Mouse (Mus musculus): ENCODE measurements at regions not wholly inside any gene's neighbourhood (a gene's known extent, or its start where the extent isn't known, plus 50 kb on each side); places are given as distances from the start of the nearest gene placed in this dataset.

DNA sequence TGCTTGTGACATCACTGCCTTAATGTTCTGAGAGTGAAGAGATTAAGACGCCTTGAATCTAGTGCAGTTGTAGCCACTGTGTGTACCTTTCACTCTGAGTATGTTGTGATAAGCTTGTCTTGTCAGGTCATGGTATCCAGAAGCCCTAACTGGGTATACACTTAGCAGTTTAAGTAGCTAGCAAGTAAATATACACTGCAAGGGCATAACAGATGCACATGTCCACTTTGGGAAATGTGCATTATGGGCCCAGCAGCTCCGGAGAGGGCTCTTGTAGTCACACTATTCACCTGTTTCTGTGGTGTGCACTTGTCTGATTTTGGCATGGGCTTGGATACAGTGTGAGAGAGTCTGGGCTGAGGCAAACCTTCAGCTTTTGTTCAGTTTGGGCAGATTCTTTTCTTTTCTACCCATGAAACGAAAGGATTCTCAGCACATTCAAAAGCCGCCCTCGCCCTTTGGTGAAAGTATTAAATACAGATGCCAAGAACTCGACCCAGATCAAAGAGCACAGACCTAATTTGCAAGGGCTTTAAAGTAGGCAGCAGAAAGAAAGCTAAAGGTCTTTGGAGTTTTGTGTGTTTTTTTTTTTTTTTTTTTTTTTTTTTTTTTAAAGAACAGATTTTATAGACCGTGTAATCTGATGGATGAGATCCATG lies 385.1 kb upstream of the Tmpo start:
- DNase-seq (ENCODE audit: low spot score) (peak; percentile 59), ATAC-seq (no peak)
- no peak overlapping the region for H3K4me2 ChIP-seq (ENCODE audit: low read length)
- H3K4me1 ChIP-seq (ENCODE audit: control insufficient read depth, insufficient read depth, low read length) = peaks cover 3% of the 10 kb centered on the region; the same call in 1 of the 2 replicates
- H3K9ac ChIP-seq (ENCODE audit: low read length) = no peak overlapping the region
- peak overlapping the region; percentile 27; the same call in 1 of the 2 replicates for H3K27ac ChIP-seq (ENCODE audit: low read depth, low read length)
- H3K4me3 ChIP-seq (ENCODE audit: low read depth, low read length) = no peak overlapping the region
- no peaks in the 10 kb centered on the region for H3K36me3 ChIP-seq (ENCODE audit: control insufficient read depth, insufficient read depth, low read length)
- no peaks in the 10 kb centered on the region for H3K9me3 ChIP-seq (replicated peaks; ENCODE audit: control insufficient read depth, low read length)
- WGBS = 18% methylated on average over 7 of the region's 7 CpGs
- H3K27me3 ChIP-seq (replicated peaks; ENCODE audit: control insufficient read depth, insufficient read depth, low read length) = no peaks in the 10 kb centered on the region

- H3K4me1 ChIP-seq (ENCODE audit: control insufficient read depth, insufficient read depth, low read length) = no peaks in the 10 kb centered on the region
- no peak overlapping the region for H3K9ac ChIP-seq (ENCODE audit: low read length)
- H3K27me3 ChIP-seq (replicated peaks; ENCODE audit: control insufficient read depth, insufficient read depth, low read length) = no peaks in the 10 kb centered on the region
- no peak overlapping the region for H3K27ac ChIP-seq (ENCODE audit: low read depth, low read length)
- H3K9me3 ChIP-seq (replicated peaks; ENCODE audit: control insufficient read depth, low read length) = no peaks in the 10 kb centered on the region
- no peak overlapping the region for H3K4me2 ChIP-seq (ENCODE audit: low read length)
- WGBS = 69% methylated on average over 5 of the region's 5 CpGs
- ATAC-seq = peak; percentile 46; the same call in 1 of the 2 replicates
- H3K36me3 ChIP-seq (ENCODE audit: control insufficient read depth, insufficient read depth, low read length) = no peaks in the 10 kb centered on the region
- peak; percentile 71 for DNase-seq (ENCODE audit: low spot score)
- no peak overlapping the region for H3K4me3 ChIP-seq (ENCODE audit: low read depth, low read length)
Observed at GRCm38 (mm10) chr10:91559307-91559706, 378.2 kb upstream of the Tmpo start.

DNA sequence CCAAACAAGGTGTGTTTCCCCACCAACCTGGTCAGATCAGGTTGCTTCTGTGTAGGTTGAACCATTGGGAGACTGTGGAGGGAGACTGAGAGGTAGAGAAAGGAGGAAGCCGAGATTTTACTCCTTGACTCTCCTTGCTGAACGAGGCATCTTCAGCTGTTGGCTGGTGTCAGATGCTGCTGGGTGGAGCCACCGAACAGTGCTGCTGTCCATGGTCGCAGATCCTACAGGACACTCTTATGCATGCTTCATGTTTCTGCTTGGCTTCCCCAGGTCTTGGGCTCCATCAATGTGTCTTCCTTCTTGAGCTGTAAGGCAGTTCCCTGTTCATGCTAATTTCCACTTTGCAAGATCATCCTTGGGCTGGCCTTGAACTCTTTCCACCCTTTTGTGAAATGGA lies 367.0 kb upstream of the Tmpo start:
- DNase-seq (ENCODE audit: low spot score) (no peak), ATAC-seq (no peak)
- Histone ChIP-seq H3K36me3 (ENCODE audit: control insufficient read depth, insufficient read depth, low read length) (no peaks in the 10 kb centered on the region), H3K9ac (ENCODE audit: low read length) (no peak overlapping the region), H3K4me3 (ENCODE audit: low read depth, low read length) (no peak overlapping the region), H3K9me3 (replicated peaks; ENCODE audit: control insufficient read depth, low read length) (no peaks in the 10 kb centered on the region), H3K27me3 (replicated peaks; ENCODE audit: control insufficient read depth, insufficient read depth, low read length) (no peaks in the 10 kb centered on the region), H3K27ac (ENCODE audit: low read depth, low read length) (no peak overlapping the region), H3K4me2 (ENCODE audit: low read length) (no peak overlapping the region), H3K4me1 (ENCODE audit: control insufficient read depth, insufficient read depth, low read length) (peaks cover 11% of the 10 kb centered on the region; the same call in 1 of the 2 replicates)
- WGBS = 74% methylated on average over 4 of the region's 4 CpGs

- ATAC-seq = peak; percentile 80
- WGBS = 19% methylated on average over 9 of the region's 9 CpGs
- Histone ChIP-seq H3K9me3 (replicated peaks; ENCODE audit: control insufficient read depth, low read length) (no peaks in the 10 kb centered on the region), H3K4me2 (ENCODE audit: low read length) (peak overlapping the region; percentile 25), H3K4me1 (ENCODE audit: control insufficient read depth, insufficient read depth, low read length) (peaks cover 14% of the 10 kb centered on the region; the same call in 1 of the 2 replicates), H3K4me3 (ENCODE audit: low read depth, low read length) (no peak overlapping the region), H3K27me3 (replicated peaks; ENCODE audit: control insufficient read depth, insufficient read depth, low read length) (no peaks in the 10 kb centered on the region), H3K27ac (ENCODE audit: low read depth, low read length) (no peak overlapping the region), H3K9ac (ENCODE audit: low read length) (no peak overlapping the region), H3K36me3 (ENCODE audit: control insufficient read depth, insufficient read depth, low read length) (no peaks in the 10 kb centered on the region)
- DNase-seq (ENCODE audit: low spot score) = peak; percentile 90
Observed at GRCm38 (mm10) chr10:91546140-91546539, 365.0 kb upstream of the Tmpo start.

DNA sequence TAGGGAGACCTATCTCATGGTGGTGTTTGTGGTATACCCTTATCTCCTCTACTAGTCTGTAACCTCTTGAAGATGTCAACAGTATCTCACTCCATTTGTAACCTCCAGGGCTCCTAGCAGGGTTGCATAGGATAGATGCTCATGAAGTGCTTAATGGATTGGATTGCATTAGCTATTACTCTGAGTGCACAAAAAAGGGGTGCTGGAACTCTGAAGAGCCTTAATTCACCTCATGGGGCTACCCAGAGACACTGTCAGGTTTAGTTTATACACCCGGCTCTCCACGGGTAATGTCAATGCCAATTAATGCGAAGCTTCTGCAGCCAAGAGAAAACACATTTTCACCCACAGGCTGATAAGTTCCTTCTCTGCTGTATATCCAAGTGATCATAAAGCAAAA lies 364.3 kb upstream of the Tmpo start:
- no peak overlapping the region for H3K9ac ChIP-seq (ENCODE audit: low read length)
- H3K4me3 ChIP-seq (ENCODE audit: low read depth, low read length) = no peak overlapping the region
- no peaks in the 10 kb centered on the region for H3K9me3 ChIP-seq (replicated peaks; ENCODE audit: control insufficient read depth, low read length)
- ATAC-seq (no peak), DNase-seq (ENCODE audit: low spot score) (no peak)
- H3K4me1 ChIP-seq (ENCODE audit: control insufficient read depth, insufficient read depth, low read length) = peaks cover 14% of the 10 kb centered on the region; the same call in 1 of the 2 replicates
- no peak overlapping the region for H3K4me2 ChIP-seq (ENCODE audit: low read length)
- peak overlapping the region; percentile 11; the same call in 1 of the 2 replicates for H3K27ac ChIP-seq (ENCODE audit: low read depth, low read length)
- 64% methylated on average over 3 of the region's 3 CpGs for WGBS
- H3K36me3 ChIP-seq (ENCODE audit: control insufficient read depth, insufficient read depth, low read length) = no peaks in the 10 kb centered on the region
- H3K27me3 ChIP-seq (replicated peaks; ENCODE audit: control insufficient read depth, insufficient read depth, low read length) = no peaks in the 10 kb centered on the region

GRCm38 (mm10) chr10:91543167-91543918 lies 362.2 kb upstream of the Tmpo start:
- DNase-seq (ENCODE audit: low spot score) (no peak), ATAC-seq (no peak)
- no peak overlapping the region for H3K4me2 ChIP-seq (ENCODE audit: low read length)
- no peaks in the 10 kb centered on the region for H3K36me3 ChIP-seq (ENCODE audit: control insufficient read depth, insufficient read depth, low read length)
- H3K27me3 ChIP-seq (replicated peaks; ENCODE audit: control insufficient read depth, insufficient read depth, low read length) = no peaks in the 10 kb centered on the region
- no peak overlapping the region for H3K9ac ChIP-seq (ENCODE audit: low read length)
- H3K4me3 ChIP-seq (ENCODE audit: low read depth, low read length) = no peak overlapping the region
- H3K4me1 ChIP-seq (ENCODE audit: control insufficient read depth, insufficient read depth, low read length) = peaks cover 14% of the 10 kb centered on the region; the same call in 1 of the 2 replicates
- H3K27ac ChIP-seq (ENCODE audit: low read depth, low read length) = no peak overlapping the region
- WGBS = 85% methylated on average over 3 of the region's 3 CpGs
- H3K9me3 ChIP-seq (replicated peaks; ENCODE audit: control insufficient read depth, low read length) = no peaks in the 10 kb centered on the region

DNA sequence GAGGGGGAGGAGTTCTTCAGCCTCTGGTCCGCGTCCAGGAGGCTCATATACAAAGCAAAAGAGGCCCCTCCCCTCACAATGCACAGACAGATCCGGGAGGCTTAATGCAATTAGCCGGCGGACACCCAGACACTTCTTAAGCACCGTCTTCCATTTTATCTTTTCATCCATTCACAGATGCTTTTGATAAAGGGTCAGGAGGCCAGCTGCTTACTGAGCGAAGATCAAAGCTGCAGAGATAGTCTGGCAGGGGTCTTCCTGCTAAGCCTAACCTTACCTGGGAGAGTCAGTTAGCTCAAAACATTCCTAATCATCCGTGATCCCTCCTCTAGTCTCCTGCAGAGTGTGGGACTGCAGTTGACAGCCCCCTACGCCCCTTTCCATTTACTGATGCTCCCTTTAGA lies 361.1 kb upstream of the Tmpo start:
- 0 out of 2 replicates have a peak overlapping the region, but pooled peaks have one; percentile 14 for H3K27ac ChIP-seq (ENCODE audit: low read depth, low read length)
- H3K4me3 ChIP-seq (ENCODE audit: low read depth, low read length) = no peak overlapping the region
- no peak overlapping the region for H3K9ac ChIP-seq (ENCODE audit: low read length)
- no peaks in the 10 kb centered on the region for H3K27me3 ChIP-seq (replicated peaks; ENCODE audit: control insufficient read depth, insufficient read depth, low read length)
- peaks cover 18% of the 10 kb centered on the region for H3K4me1 ChIP-seq (ENCODE audit: control insufficient read depth, insufficient read depth, low read length)
- DNase-seq (ENCODE audit: low spot score) (peak; percentile 64), ATAC-seq (peak; percentile 69)
- H3K9me3 ChIP-seq (replicated peaks; ENCODE audit: control insufficient read depth, low read length) = no peaks in the 10 kb centered on the region
- H3K4me2 ChIP-seq (ENCODE audit: low read length) = no peak overlapping the region
- WGBS = 10% methylated on average over 9 of the region's 9 CpGs
- no peaks in the 10 kb centered on the region for H3K36me3 ChIP-seq (ENCODE audit: control insufficient read depth, insufficient read depth, low read length)

DNA sequence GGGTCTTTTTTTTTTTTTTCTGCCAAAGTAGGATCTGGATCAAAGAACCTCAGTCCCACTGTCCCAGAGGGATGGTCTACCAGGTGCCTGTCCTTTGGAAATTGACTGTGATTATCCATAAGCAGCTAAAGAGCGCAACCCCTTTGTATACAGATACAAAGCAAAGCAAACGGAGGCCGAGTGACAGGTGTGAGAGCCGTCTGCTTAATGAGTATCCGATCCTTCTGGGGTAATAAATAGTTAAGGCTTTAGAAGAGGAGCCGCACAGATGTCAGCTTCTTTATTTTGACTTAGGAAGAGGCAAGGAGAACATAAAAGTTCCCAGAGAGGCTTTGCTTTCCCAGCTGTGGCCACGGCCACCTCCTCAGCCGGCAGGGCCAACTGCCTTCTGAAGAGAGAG lies 356.1 kb upstream of the Tmpo start:
- H3K9me3 ChIP-seq (replicated peaks; ENCODE audit: control insufficient read depth, low read length) = no peaks in the 10 kb centered on the region
- ATAC-seq = no peak

GRCm38 (mm10) chr10:91535392-91535791 lies 354.3 kb upstream of the Tmpo start:
- H3K4me3 ChIP-seq (ENCODE audit: low read depth, low read length) = no peak overlapping the region
- no peaks in the 10 kb centered on the region for H3K9me3 ChIP-seq (replicated peaks; ENCODE audit: control insufficient read depth, low read length)
- no peak overlapping the region for H3K9ac ChIP-seq (ENCODE audit: low read length)
- ATAC-seq (no peak), DNase-seq (ENCODE audit: low spot score) (peak; percentile 27)
- WGBS = 15% methylated on average over 2 of the region's 2 CpGs
- no peaks in the 10 kb centered on the region for H3K27me3 ChIP-seq (replicated peaks; ENCODE audit: control insufficient read depth, insufficient read depth, low read length)
- H3K4me2 ChIP-seq (ENCODE audit: low read length) = no peak overlapping the region
- H3K36me3 ChIP-seq (ENCODE audit: control insufficient read depth, insufficient read depth, low read length) = no peaks in the 10 kb centered on the region
- no peak overlapping the region for H3K27ac ChIP-seq (ENCODE audit: low read depth, low read length)
- peaks cover 5% of the 10 kb centered on the region for H3K4me1 ChIP-seq (ENCODE audit: control insufficient read depth, insufficient read depth, low read length)

More for the DNA sequence above, 356.1 kb upstream of the Tmpo start:
- Histone ChIP-seq H3K4me1 (ENCODE audit: control insufficient read depth, insufficient read depth, low read length) (peaks cover 8% of the 10 kb centered on the region), H3K4me2 (ENCODE audit: low read length) (no peak overlapping the region), H3K27ac (ENCODE audit: low read depth, low read length) (no peak overlapping the region), H3K4me3 (ENCODE audit: low read depth, low read length) (no peak overlapping the region), H3K9ac (ENCODE audit: low read length) (no peak overlapping the region), H3K36me3 (ENCODE audit: control insufficient read depth, insufficient read depth, low read length) (no peaks in the 10 kb centered on the region), H3K27me3 (replicated peaks; ENCODE audit: control insufficient read depth, insufficient read depth, low read length) (no peaks in the 10 kb centered on the region)
- DNase-seq (ENCODE audit: low spot score) = peak; percentile 41
- WGBS = 17% methylated on average over 8 of the region's 8 CpGs

All from forebrain, embryonic 14.5 days (tissue).